Comparison of ENCODE assay signal across 8 mouse cellular contexts in the genomic region with DNA sequence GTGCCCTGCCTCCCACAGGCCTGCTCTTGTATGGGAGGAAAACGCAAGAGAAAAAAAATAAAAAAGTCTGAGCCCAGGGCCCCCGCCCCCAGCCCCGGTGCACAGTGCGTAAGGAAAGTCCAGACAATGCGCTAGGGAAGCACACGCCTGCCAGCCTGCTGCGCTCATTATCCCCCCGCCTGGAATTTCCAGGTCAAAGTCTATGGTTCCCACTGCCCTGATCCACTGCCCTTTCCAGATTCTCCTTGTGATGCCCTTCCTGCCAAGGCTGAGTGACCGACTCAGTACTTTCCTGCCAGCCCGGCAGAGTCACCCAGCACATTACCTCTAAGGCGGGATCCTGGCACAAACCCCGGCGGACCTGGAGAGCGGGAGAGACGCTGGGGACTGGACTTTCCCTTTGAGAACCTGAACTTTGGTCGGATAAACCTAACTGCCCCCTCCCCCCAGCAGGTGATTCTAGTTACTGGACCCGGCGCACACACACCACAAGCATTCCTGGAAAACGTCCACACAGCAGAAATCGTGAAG. TPM values are rescaled to one million over a fixed set of nuclear protein-coding genes. Genes with fewer than 3 reads are reported as not detected.
DNase-seq lines count a peak whose midpoint lies in the region; ATAC-seq and TF ChIP-seq lines count a peak whose summit lies in the region.

No protein-coding gene starts in this region.

- H3K9ac ChIP-seq in hindbrain, embryonic 15.5 days, result no peak overlapping the region
- no peak overlapping the region; the same call in 1 of the 2 replicates for H3K9ac ChIP-seq in liver, embryonic 11.5 days (ENCODE audit: low read depth, low read length)

- H3K27ac ChIP-seq in gastrocnemius, adult 2 months, result peak overlapping the region; percentile 85
- no peak overlapping the region for H3K27ac ChIP-seq in hindbrain, embryonic 15.5 days (replicated peaks)
- no peak overlapping the region for H3K27ac ChIP-seq in liver, embryonic 11.5 days (ENCODE audit: low read depth, low read length)

- H3K4me1 ChIP-seq in hindbrain, embryonic 15.5 days (replicated peaks), result peaks cover 31% of the 10 kb centered on the region
- peaks cover 6% of the 10 kb centered on the region; the same call in 1 of the 2 replicates for H3K4me1 ChIP-seq in liver, embryonic 11.5 days (replicated peaks; ENCODE audit: control insufficient read depth, insufficient read depth, low read length)

- peak overlapping the region; percentile 52 for H3K4me3 ChIP-seq in gastrocnemius, adult 2 months
- no peak overlapping the region for H3K4me3 ChIP-seq in hindbrain, embryonic 15.5 days
- no peak overlapping the region for H3K4me3 ChIP-seq in liver, embryonic 11.5 days (ENCODE audit: low read depth, low read length)

- no peak overlapping the region for H3K4me2 ChIP-seq in hindbrain, embryonic 15.5 days
- H3K4me2 ChIP-seq in liver, embryonic 11.5 days, result peak overlapping the region; percentile 28

- DNase-seq in gastrocnemius, adult 2 months, result peak; percentile 67
- no peak for DNase-seq in gastrocnemius, postnatal 4 days (ENCODE audit: low spot score in 2 of 2)
- peak; percentile 47 for DNase-seq in fibroblast of lung, adult 2 months (ENCODE audit: low read depth)
- DNase-seq in liver, embryonic 11.5 days (ENCODE audit: low spot score), result peak; percentile 44
- no peak for DNase-seq in spleen, adult 18-20 months
- DNase-seq in cerebellum, postnatal 4 days (ENCODE audit: low spot score in 2 of 2), result no peak
- no peak for DNase-seq in spleen, postnatal 10 days (ENCODE audit: low spot score in 2 of 2)

- 62% methylated on average over 20 of the region's 20 CpGs for WGBS in hindbrain, embryonic 15.5 days
- 56% methylated on average over 20 of the region's 20 CpGs for whole genome bisulfite sequencing in liver, embryonic 11.5 days

- H3K27me3 ChIP-seq in hindbrain, embryonic 15.5 days, result no peaks in the 10 kb centered on the region
- H3K27me3 ChIP-seq in liver, embryonic 11.5 days (replicated peaks; ENCODE audit: control insufficient read depth, insufficient read depth, low read length), result no peaks in the 10 kb centered on the region

- no peaks in the 10 kb centered on the region for H3K9me3 ChIP-seq in hindbrain, embryonic 15.5 days
- no peaks in the 10 kb centered on the region for H3K9me3 ChIP-seq in liver, embryonic 11.5 days (ENCODE audit: control insufficient read depth, low read length)

- no peaks in the 10 kb centered on the region for H3K36me3 ChIP-seq in hindbrain, embryonic 15.5 days
- no peaks in the 10 kb centered on the region for H3K36me3 ChIP-seq in liver, embryonic 11.5 days (ENCODE audit: control insufficient read depth, insufficient read depth, low read length)

- peak; percentile 10; the same call in 1 of the 2 replicates for ATAC-seq in hindbrain, embryonic 15.5 days (ENCODE audit: low FRiP score, low read depth)
- ATAC-seq in liver, embryonic 11.5 days (replicated peaks; ENCODE audit: low FRiP score), result peak; percentile 57

- intact Hi-C loops in gastrocnemius, adult 2 months (cut with DNase I), result no loop called here

- TF ChIP-seq CTCF in gastrocnemius, adult 2 months (IDR thresholded peaks at IDR 0.05), result no peak

RNA-seq across cellular contexts. Expression of a gene that starts 33.2 kb away (rescaled TPM):
- 10 to 100 TPM; 51.3 to 69.5 TPM for total RNA-seq in gastrocnemius, adult 2 months (2021)
- total RNA-seq in gastrocnemius, postnatal 4 days (2021), result 100 to 1,000 TPM; 480 to 481 TPM
- 43.0 and 43.6 TPM in 2 replicates for polyA plus RNA-seq in hindbrain, embryonic 15.5 days (2015; fragmentation: Nextera tagmentation; extraction: Ambion mirVana)
- 12.2 and 13.1 TPM in 2 replicates for polyA plus RNA-seq in liver, embryonic 11.5 days (2014; fragmentation: Nextera tagmentation; extraction: Ambion mirVana)

RNA-seq across cellular contexts. Expression of a gene that starts 33.3 kb away (rescaled TPM):
- total RNA-seq in gastrocnemius, adult 2 months (2021), result 100 to 1,000 TPM in 1 of 2 experiments, 10 to 100 TPM in 1; 73.3 to 117 TPM
- total RNA-seq in gastrocnemius, postnatal 4 days (2021), result 1,000 to 10,000 TPM in 1 of 2 experiments, 100 to 1,000 TPM in 1; 969 to 1,074 TPM
- 91.8 and 92.1 TPM in 2 replicates for polyA plus RNA-seq in hindbrain, embryonic 15.5 days (2015; fragmentation: Nextera tagmentation; extraction: Ambion mirVana)
- polyA plus RNA-seq in liver, embryonic 11.5 days (2014; fragmentation: Nextera tagmentation; extraction: Ambion mirVana), result 40.8 and 45.7 TPM in 2 replicates

Comparison
In these comparisons a context has a peak if more than half of its experiments do, and no peak if none do; other contexts are left out.
1. DNase-seq: peak in gastrocnemius, adult 2 months (single experiment), fibroblast of lung, adult 2 months (single experiment) and liver, embryonic 11.5 days (single experiment); none in gastrocnemius, postnatal 4 days (0 of 2), spleen, adult 18-20 months (0 of 2), cerebellum, postnatal 4 days (0 of 2) and spleen, postnatal 10 days (0 of 2).
2. RNA of a gene that starts 33.2 kb away (total RNA-seq): 480 to 481 TPM in gastrocnemius, postnatal 4 days; 51.3 to 69.5 TPM in gastrocnemius, adult 2 months; every median in the first group is over 4 times any median in the second.
3. RNA of a gene that starts 33.3 kb away (total RNA-seq): 969 to 1,074 TPM in gastrocnemius, postnatal 4 days; 73.3 to 117 TPM in gastrocnemius, adult 2 months; every median in the first group is over 4 times any median in the second.